Mouse (Mus musculus) lung, postnatal 36 days (tissue): ENCODE results near the gene Gen1.

Experiments used
- DNase-seq: peaks from one replicate; pipeline ENCODE4 v3.0.0; 2022; ENCODE audit warnings: mixed read lengths

Gene Gen1

GRCm38 (mm10) chr12:11223090-11223489, 42.5 kb downstream of the Gen1 start:
- peak; percentile 18 for DNase-seq

DNA sequence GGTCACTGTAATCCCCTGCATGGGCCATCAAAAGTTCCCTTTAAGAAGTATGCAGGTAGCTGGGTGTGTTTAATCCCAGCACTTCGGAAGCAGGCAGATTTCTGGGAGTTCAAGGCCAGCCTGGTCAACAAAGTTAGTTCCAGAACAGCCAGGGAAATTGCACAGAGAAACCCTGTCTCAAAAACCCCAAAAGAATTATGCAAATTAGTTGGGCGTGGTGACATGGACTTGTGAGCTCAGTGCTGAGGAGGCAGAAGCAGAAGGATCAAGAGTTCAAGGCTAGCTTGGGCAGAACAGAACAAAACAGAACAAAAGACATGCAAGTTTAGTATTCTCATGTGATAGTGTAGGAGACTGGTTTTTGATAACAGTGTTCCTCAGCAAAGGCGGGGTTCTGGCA, 43.0 kb downstream of the Gen1 start:
- DNase-seq = no peak

- DNase-seq = no peak
Measured at GRCm38 (mm10) chr12:11221524-11222330, 43.9 kb downstream of the Gen1 start.

DNA sequence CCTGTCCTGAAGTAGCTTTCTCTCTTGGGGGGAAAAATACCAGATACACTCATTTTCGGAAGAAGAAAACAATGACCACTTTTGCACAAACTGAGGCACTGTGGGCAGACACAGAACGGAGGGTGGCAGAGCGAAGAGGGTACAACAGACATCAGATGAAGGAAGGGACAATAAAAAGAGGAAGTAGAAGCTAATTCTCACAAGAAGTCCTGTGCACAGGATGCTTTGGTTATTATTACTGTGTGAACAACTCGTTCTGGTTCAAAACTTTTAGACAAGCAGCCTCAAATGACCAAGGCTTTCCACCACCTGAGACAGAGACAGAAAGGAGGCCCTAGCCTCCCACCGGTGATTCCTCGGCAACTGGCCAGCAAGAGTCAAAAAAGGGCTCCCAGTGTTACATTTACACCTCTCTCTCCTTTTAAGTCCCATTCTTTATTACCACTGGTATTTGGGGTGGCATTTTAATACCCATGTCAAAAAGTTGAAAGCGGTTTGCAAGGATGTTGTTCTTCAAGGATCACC, 47.8 kb downstream of the Gen1 start:
- no peak for DNase-seq

GRCm38 (mm10) chr12:11216454-11216853, 49.1 kb downstream of the Gen1 start:
- no peak for DNase-seq

DNA sequence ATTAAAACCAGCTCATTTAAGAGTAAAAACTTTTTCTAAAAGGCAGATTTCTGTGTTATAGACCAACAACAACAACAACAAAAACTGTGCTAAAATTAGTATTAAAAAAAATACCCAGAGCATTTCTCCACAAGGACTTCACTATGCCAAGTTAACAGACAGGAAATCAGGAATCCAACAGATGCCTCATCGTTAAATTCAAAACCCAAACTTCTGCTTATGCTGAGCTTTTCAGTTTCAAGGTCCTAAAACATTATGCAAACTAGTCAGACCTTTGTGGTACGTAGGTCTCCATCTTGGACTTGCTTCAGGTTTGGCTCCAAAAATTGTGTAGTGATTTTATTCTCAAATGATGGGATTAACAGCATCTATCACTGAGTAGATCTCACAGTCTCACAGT, 50.0 kb downstream of the Gen1 start:
- no peak for DNase-seq

DNA sequence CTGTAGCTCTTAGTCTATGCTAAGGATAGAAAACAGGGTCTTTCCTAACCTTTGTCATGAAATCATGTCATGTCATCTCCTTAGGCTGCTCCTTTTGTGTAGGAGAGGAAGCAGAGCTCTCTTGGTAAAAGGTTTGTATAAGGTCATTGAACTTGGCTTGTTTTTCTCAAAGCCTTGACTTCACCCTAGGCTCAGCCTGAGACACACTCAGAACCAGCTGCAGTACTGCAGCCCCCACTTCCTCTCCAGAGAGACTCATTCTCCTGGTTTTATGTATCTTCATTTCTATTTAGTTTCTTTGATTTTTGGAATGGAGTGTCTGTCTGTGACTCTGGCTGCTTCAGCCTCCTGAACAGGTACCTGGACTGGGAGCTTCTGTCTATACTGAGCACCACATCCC, 50.8 kb downstream of the Gen1 start:
- DNase-seq = no peak

- no peak for DNase-seq
Measured at GRCm38 (mm10) chr12:11212881-11213280, 52.7 kb downstream of the Gen1 start.

DNA sequence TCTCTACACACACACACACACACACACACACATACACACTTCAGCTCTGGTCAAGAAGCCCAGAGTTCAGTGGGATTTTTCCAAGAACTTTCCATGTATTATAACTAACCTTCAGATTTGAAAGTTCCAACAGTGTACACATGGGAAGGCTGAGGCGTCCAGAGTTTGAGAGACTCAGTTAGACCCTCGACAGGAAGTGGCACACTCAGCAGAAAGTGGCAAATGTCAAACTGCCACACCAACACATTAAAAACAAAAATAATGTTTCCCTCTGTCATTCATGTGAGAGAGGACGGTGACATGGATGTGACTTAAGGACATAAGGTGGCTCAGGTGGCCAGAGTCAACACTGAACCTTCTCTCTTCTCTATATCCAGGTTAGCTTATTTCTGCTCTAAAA, 55.2 kb downstream of the Gen1 start:
- no peak for DNase-seq

GRCm38 (mm10) chr12:11209636-11210035, 56.0 kb downstream of the Gen1 start:
- no peak for DNase-seq

DNA sequence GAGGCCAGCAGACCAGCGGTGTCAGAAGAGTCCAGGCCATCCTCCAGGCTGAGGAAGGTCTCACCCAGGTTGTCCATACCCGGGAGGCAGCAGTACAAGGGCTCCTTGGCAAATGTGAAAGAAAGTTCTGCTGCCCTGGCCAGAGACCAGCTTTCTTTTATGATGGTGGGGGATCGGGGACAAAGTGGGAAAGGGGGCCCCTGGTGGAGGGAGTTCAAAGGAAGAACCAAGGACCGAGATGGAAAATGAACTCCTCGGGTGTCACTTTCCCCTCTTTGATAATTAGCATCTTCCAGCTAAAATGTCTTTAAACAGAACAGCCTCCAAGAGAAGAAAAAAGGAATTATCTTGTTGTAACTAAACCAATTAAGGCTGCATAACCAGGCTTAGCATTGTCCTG, 56.7 kb downstream of the Gen1 start, which contains the start of gene Msgn1:
Gene Msgn1, minus strand, starts transcription at position 101 of the 400 bp plus-strand sequence.
- DNase-seq = no peak

DNA sequence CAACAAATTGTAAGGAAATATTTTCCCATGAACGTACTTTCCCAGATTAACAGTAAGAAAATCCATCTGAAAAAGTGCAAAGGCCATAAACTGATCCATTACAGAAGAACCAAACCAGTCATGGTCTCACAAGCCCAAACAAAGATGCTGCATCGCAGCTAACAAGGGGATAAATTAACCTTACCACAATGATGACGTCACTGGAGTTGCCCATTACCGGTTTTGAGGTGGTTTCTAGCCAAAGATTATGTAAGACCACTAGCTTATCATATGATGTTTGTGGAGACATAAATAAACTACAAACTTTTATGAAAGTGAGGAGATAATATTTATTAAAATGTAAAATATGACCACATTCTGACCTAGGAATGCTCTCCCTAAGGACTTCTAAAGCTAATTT, 59.3 kb downstream of the Gen1 start:
- DNase-seq = no peak

GRCm38 (mm10) chr12:11203694-11204665, 61.6 kb downstream of the Gen1 start:
- peak; percentile 76 for DNase-seq

DNA sequence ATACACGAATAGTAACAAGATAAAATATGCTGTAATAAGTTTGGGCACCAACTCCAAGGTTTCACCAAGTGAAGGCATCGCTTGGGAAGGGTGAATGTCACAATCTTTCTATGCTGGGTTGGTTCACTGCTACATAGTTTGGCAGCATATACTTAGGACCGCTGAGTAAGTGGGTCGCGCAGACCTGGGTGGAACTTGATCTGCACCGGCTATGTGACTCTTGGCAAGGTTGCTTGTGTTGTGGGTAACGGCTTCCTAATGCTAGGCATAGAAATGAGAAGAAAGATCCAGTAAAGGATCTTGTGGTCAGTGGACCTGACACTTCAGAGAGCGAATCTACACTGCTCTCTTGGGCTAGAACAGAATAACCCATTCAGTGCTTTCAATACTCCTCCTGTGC, 63.1 kb downstream of the Gen1 start:
- no peak for DNase-seq

- DNase-seq = no peak
Measured at GRCm38 (mm10) chr12:11200711-11201110, 64.9 kb downstream of the Gen1 start.

- no peak for DNase-seq
Measured at GRCm38 (mm10) chr12:11198551-11198950, 67.0 kb downstream of the Gen1 start.

- DNase-seq = no peak
Measured at GRCm38 (mm10) chr12:11198026-11198425, 67.6 kb downstream of the Gen1 start.

DNA sequence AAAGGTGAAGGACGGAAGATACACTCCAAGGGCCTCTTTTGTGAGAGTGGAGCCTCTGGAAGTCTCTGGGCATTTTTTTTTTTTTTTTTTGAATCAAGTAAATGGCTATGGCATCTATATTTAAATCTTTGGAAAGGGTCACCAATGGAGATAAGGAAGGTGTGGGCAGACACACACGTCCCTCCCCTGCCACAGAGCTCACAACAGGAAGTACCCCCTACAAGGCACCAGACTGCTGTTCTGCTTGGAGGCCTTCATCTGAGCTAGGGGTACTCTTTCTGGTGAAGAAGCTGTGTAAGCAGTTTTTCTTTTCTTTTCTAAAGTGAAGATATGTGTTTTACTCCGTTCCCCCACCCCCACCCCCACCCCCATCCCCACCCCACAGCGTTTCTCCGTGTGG, 68.8 kb downstream of the Gen1 start:
- DNase-seq = no peak

- peak; percentile 83 for DNase-seq
Measured at GRCm38 (mm10) chr12:11196142-11196597, 69.4 kb downstream of the Gen1 start.

- DNase-seq = peak; percentile 46
Measured at GRCm38 (mm10) chr12:11195031-11195430, 70.6 kb downstream of the Gen1 start.
